Mouse (Mus musculus) intestine, embryonic 16.5 days (tissue): ENCODE results near the gene Zfp2. TPM values are rescaled to one million over a fixed set of nuclear protein-coding genes. Genes with fewer than 3 reads are reported as not detected.

Experiments
- ATAC-seq: fragments of 200-750 bp; cut with Nextera tagmentation; 2 replicates; pipeline ENCODE4 v1.8.0; 2017; ENCODE audit warnings: moderate TSS enrichment, moderate library complexity
- H3K27ac ChIP-seq: fragments of 300-500 bp; sonication (generic); 2 replicates; pipeline ENCODE4 v1.5.1; 2014; ENCODE audit warnings: mild to moderate bottlenecking, low read length
- H3K27me3 ChIP-seq: fragments of 300-500 bp; sonication (generic); replicated peaks from 2 replicates; pipeline ENCODE4 v1.6.1; 2014; ENCODE audit warnings: low read length, control low read depth, mixed read lengths; ENCODE audit not compliant: control insufficient read depth, insufficient read depth
- H3K36me3 ChIP-seq: fragments of 300-500 bp; sonication (generic); 2 replicates; pipeline ENCODE4 v1.6.1; 2014; ENCODE audit warnings: low read length, control low read depth; ENCODE audit not compliant: control insufficient read depth, insufficient read depth
- H3K4me1 ChIP-seq: fragments of 300-500 bp; sonication (generic); 2 replicates; pipeline ENCODE4 v1.6.1; 2014; ENCODE audit warnings: low read length, control low read depth, mixed read lengths; ENCODE audit not compliant: control insufficient read depth, insufficient read depth
- H3K4me2 ChIP-seq: fragments of 300-500 bp; sonication (generic); 2 replicates; pipeline ENCODE4 v1.6.1; 2014; ENCODE audit warnings: low read depth, low read length, control low read depth
- H3K4me3 ChIP-seq: fragments of 300-500 bp; sonication (generic); 2 replicates; pipeline ENCODE4 v1.5.1; 2014; ENCODE audit warnings: mild to moderate bottlenecking, low read length
- H3K9ac ChIP-seq: fragments of 300-500 bp; sonication (generic); 2 replicates; pipeline ENCODE4 v1.6.1; 2014; ENCODE audit warnings: low read depth, low read length
- H3K9me3 ChIP-seq: fragments of 300-500 bp; sonication (generic); 2 replicates; pipeline ENCODE4 v1.6.1; 2016; ENCODE audit warnings: low read length, control low read depth; ENCODE audit not compliant: control insufficient read depth
- WGBS: fragments of 180-500 bp; shearing (Covaris S2); extraction: QIAGEN DNeasy Blood & Tissue Kit; methylation state at CpG from one replicate; pipeline ENCODE4 v1.1.7; 2014; 5-methylcytosine and 5-hydroxymethylcytosine counted together
- polyA plus RNA-seq: library from polyadenylated mRNA; unstranded; fragments of >200 nt; fragmentation: Nextera tagmentation; extraction: Ambion mirVana; gene quantifications from 2 replicates; pipeline ENCODE4 v1.2.1, GENCODE M21; 2015

Gene Zfp2
- polyA plus RNA-seq, 1 experiment from 2014 or later: 8.1 TPM

- no peaks in the 10 kb centered on the region for H3K36me3 ChIP-seq
- ATAC-seq: peak; percentile 95
- H3K27ac ChIP-seq: peak within 1 kb of the TSS; percentile 46; the same call in 1 of the 2 replicates
- WGBS: 2% methylated on average over 18 of the region's 18 CpGs
- no peaks in the 10 kb centered on the region for H3K27me3 ChIP-seq
- peak within 1 kb of the TSS; percentile 79 for H3K4me3 ChIP-seq
- H3K9ac ChIP-seq: peak within 1 kb of the TSS; percentile 82
- no peaks in the 10 kb centered on the region for H3K4me1 ChIP-seq
- H3K4me2 ChIP-seq: peak within 1 kb of the TSS; percentile 98
- H3K9me3 ChIP-seq: no peaks in the 10 kb centered on the region
Observed at GRCm38 (mm10) chr11:50931451-50931866, 15.5 kb upstream of the Zfp2 start, which contains the start of gene Zfp354b. Zfp354b (minus strand) TSS chr11:50931633.

- no peaks in the 10 kb centered on the region for H3K9me3 ChIP-seq
- H3K4me3 ChIP-seq: peak overlapping the region; percentile 79
- peak overlapping the region; percentile 82 for H3K9ac ChIP-seq
- H3K27me3 ChIP-seq: no peaks in the 10 kb centered on the region
- peak; percentile 76 for ATAC-seq
- peak overlapping the region; percentile 98 for H3K4me2 ChIP-seq
- peak overlapping the region; percentile 46; the same call in 1 of the 2 replicates for H3K27ac ChIP-seq
- no peaks in the 10 kb centered on the region for H3K36me3 ChIP-seq
- H3K4me1 ChIP-seq: no peaks in the 10 kb centered on the region
- WGBS: 3% methylated on average over 16 of the region's 16 CpGs
Observed at GRCm38 (mm10) chr11:50931021-50931420, 15.1 kb upstream of the Zfp2 start.

GRCm38 (mm10) chr11:50930469-50931014 is 14.6 kb upstream of the Zfp2 start:
- WGBS: 15% methylated on average over 14 of the region's 14 CpGs
- no peaks in the 10 kb centered on the region for H3K9me3 ChIP-seq
- no peak overlapping the region for H3K27ac ChIP-seq
- H3K4me3 ChIP-seq: peak overlapping the region; percentile 79
- H3K36me3 ChIP-seq: no peaks in the 10 kb centered on the region
- H3K9ac ChIP-seq: peak overlapping the region; percentile 82
- no peaks in the 10 kb centered on the region for H3K4me1 ChIP-seq
- peak overlapping the region; percentile 98 for H3K4me2 ChIP-seq
- no peaks in the 10 kb centered on the region for H3K27me3 ChIP-seq
- no peak for ATAC-seq

- H3K27me3 ChIP-seq: no peaks in the 10 kb centered on the region
- H3K27ac ChIP-seq: no peak overlapping the region
- no peaks in the 10 kb centered on the region for H3K4me1 ChIP-seq
- H3K9me3 ChIP-seq: no peaks in the 10 kb centered on the region
- 95% methylated on average over 3 of the region's 3 CpGs for whole genome bisulfite sequencing
- H3K9ac ChIP-seq: no peak overlapping the region
- no peak for ATAC-seq
- H3K36me3 ChIP-seq: peaks cover 13% of the 10 kb centered on the region
- no peak overlapping the region for H3K4me3 ChIP-seq
- H3K4me2 ChIP-seq: no peak overlapping the region
Observed at GRCm38 (mm10) chr11:50914461-50914860, 1.5 kb downstream of the Zfp2 start.

- Histone ChIP-seq H3K36me3 (peaks cover 17% of the 10 kb centered on the region), H3K27ac (no peak overlapping the region), H3K9me3 (no peaks in the 10 kb centered on the region), H3K4me2 (no peak overlapping the region), H3K4me3 (no peak overlapping the region), H3K27me3 (no peaks in the 10 kb centered on the region), H3K9ac (no peak overlapping the region), H3K4me1 (no peaks in the 10 kb centered on the region)
- 96% methylated on average over 1 of the region's 1 CpGs for WGBS
- no peak for ATAC-seq
Observed at GRCm38 (mm10) chr11:50913301-50913700, 2.7 kb downstream of the Zfp2 start.

- no peak for ATAC-seq
- Histone ChIP-seq H3K27me3 (no peaks in the 10 kb centered on the region), H3K4me2 (no peak overlapping the region), H3K9ac (no peak overlapping the region), H3K36me3 (peaks cover 48% of the 10 kb centered on the region), H3K4me3 (no peak overlapping the region), H3K4me1 (no peaks in the 10 kb centered on the region), H3K9me3 (peaks cover 10% of the 10 kb centered on the region; the same call in 1 of the 2 replicates), H3K27ac (no peak overlapping the region)
- WGBS: 91% methylated on average over 5 of the region's 5 CpGs
Observed at GRCm38 (mm10) chr11:50908136-50908535, 7.8 kb downstream of the Zfp2 start.

- H3K27ac ChIP-seq: no peak overlapping the region
- H3K4me3 ChIP-seq: no peak overlapping the region
- no peaks in the 10 kb centered on the region for H3K27me3 ChIP-seq
- ATAC-seq: no peak
- H3K9me3 ChIP-seq: peaks cover 41% of the 10 kb centered on the region
- peaks cover 24% of the 10 kb centered on the region for H3K36me3 ChIP-seq
- no peaks in the 10 kb centered on the region for H3K4me1 ChIP-seq
- H3K9ac ChIP-seq: no peak overlapping the region
- WGBS: 56% methylated on average over 1 of the region's 1 CpGs
- no peak overlapping the region for H3K4me2 ChIP-seq
Observed at GRCm38 (mm10) chr11:50897359-50897758, 18.6 kb downstream of the Zfp2 start.

- Histone ChIP-seq H3K27me3 (no peaks in the 10 kb centered on the region), H3K9ac (no peak overlapping the region), H3K4me2 (no peak overlapping the region), H3K36me3 (no peaks in the 10 kb centered on the region), H3K4me3 (no peak overlapping the region), H3K4me1 (no peaks in the 10 kb centered on the region), H3K9me3 (peaks cover 11% of the 10 kb centered on the region), H3K27ac (no peak overlapping the region)
- no peak for ATAC-seq
- 34% methylated on average over 2 of the region's 2 CpGs for WGBS
Observed at GRCm38 (mm10) chr11:50892441-50892840, 23.5 kb downstream of the Zfp2 start.

GRCm38 (mm10) chr11:50887390-50888128 is 28.4 kb downstream of the Zfp2 start, which contains the start of gene Zfp454:
Zfp454 (minus strand) TSS chr11:50887651.
- peak within 1 kb of the TSS; percentile 58 for H3K27ac ChIP-seq

More at GRCm38 (mm10) chr11:50887390-50888128, 28.4 kb downstream of the Zfp2 start, which contains the start of gene Zfp454:
- Histone ChIP-seq H3K27me3 (no peaks in the 10 kb centered on the region), H3K4me2 (peak within 1 kb of the TSS; percentile 72), H3K9ac (peak within 1 kb of the TSS; percentile 67), H3K9me3 (no peaks in the 10 kb centered on the region), H3K4me3 (peak within 1 kb of the TSS; percentile 50), H3K4me1 (peaks cover 10% of the 10 kb centered on the region), H3K36me3 (peaks cover 2% of the 10 kb centered on the region; the same call in 1 of the 2 replicates)
- WGBS: 5% methylated on average over 26 of the region's 26 CpGs
- ATAC-seq: peak; percentile 96
